Mouse (Mus musculus) left cerebral cortex, postnatal 14 days (tissue): ENCODE results near the gene Ntrk3. TPM values are rescaled to one million over a fixed set of nuclear protein-coding genes. Genes with fewer than 3 reads are reported as not detected.
A peak's percentile ranks its signal among the peaks of the same experiment; 100 is the strongest.

ENCODE experiments used
- DNase-seq, 2 experiments: peaks; one replicate each; pipeline ENCODE4 v3.0.0; 2021 to 2022; ENCODE audit warnings: low spot score in 2 of 2, mixed read lengths in 1 of 2
- intact Hi-C: fragments of 180-260 bp; cut with DNase I; formaldehyde crosslinking; loops from one replicate; pipeline ENCODE4 v1.15.1; 2025
- total RNA-seq, 2 experiments: library from RNA; stranded (reverse); gene quantifications; 2 replicates each; pipeline ENCODE4 v1.2.3; 2021

Gene Ntrk3
- total RNA-seq, 2 experiments from 2014 or later, result 137 TPM

DNA sequence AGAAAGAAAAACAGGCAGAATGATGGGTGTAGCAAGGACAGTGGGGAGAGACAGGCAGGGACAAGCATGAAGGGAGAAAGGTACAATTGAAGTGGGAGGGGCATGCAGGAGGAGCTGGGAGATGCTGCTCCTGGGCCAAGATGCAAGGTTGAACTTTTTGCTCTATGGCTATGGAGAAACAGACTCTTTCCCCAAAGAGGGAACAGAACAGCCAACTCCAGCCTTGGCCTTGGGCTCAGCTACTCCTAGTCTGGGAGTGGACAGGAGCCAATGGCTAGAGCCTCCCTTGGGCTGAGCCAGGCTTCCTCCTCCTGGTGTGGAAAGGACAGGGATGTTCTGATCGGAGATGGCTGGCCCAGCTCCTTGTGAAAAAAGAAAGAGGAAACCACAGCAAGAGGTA, 145.6 kb downstream of the Ntrk3 start:
- no peak for DNase-seq
- intact Hi-C loops, result no loop called here

DNA sequence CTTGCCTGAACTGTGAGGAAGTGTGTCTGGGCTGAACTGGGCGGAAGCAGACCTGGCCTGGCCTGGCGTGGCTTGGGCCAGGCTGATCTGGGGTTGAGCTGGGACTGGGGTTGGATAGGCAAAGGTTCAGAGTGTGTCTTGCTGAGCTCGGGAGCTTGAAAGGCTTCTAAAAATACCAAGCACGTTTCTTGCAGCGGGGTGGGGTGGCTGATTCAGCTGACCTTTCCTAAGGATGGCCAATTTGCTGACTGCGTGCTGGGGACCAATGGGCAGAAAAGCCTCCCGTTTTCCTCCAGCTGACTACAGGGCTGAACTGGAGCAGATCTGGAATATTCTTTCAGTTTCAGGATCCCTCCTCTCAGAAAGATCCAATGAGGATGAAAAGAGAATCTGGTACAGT, 148.0 kb downstream of the Ntrk3 start:
- DNase-seq, result no peak
- intact Hi-C loops, result no loop called here

DNA sequence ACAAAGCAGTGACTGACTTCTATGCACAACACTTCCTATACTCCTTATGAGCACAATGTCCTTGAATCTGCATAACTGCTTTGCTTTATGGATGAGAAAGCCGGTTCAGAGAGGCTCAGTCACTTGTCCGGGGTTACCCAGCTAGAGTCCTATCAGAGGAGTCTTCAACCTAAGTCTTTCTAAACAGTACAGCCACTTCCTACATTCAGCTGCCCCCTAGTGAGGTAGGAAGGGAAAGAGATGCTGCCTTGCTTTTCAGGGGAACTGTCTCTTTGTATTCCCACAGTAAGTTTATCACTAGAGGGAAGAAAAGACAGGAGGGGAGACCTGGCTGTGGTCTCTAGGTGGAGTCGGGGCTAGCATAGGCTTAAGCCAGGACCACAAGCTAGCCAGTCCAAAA, 151.0 kb downstream of the Ntrk3 start:
- peak in 1 of 2 experiments; percentile 51 for DNase-seq
- intact Hi-C loops, result no loop called here

DNA sequence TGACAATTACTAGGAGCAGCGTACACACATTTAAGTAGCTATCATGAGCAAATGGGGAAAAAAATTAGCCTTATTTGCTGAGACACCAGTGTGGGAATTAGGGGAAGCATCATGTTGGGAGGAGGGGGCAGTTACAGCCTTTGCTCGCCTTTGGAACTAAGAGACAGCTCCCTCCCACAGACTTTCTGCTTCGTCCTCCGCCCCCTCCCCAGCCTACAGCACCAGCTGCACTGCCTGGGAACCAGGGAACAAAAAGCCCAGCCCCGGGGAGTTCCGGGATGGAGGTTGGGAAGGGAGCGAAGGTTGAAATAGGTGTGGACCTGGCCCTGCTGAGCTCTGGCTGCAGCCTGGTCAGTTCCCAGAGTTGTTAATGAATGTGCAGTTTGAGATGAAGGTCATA, 151.9 kb downstream of the Ntrk3 start:
- peak in 1 of 2 experiments; percentile 45 for DNase-seq
- intact Hi-C loops, result no loop called here

DNA sequence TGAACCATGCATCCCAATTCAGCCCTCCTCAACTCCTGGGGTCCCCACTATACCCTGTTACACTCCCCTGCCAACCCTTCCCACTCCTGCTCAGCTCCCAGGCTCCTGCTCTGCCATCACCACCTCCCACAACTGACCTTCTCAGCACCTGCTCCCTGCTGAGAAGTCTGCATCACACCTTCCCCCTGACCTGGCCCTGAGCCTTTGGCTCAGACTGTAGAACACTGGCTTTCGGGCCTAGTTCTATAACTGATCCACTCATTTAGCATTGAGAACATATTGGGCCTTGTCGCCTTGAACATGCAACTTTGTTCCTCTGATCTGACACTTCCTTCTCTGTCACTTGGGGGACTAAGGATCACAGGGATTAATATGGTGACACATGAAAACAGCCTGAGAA, 152.9 kb downstream of the Ntrk3 start:
- no peak for DNase-seq
- intact Hi-C loops, result no loop called here

DNA sequence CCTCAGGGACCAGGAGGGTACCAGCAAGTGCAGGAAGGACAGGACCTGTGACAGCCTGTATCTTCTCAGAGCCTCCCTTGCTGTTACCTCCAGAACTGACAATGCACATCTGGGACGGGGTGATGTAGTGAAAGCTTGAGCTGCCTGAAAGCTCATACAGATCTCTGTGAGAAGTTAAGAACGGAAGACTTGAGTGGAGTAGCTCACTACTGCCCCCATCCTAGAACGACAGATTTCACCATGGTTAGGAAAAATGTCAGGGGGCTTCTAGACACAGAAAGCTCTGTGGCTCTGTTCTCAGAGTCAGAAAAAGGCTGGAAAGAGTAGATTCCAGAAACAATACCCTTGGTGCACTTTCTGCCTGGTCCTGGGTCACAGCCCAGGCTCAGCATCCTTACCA, 153.3 kb downstream of the Ntrk3 start:
- DNase-seq, result peak in 1 of 2 experiments; percentile 32
- intact Hi-C loops, result no loop called here

DNA sequence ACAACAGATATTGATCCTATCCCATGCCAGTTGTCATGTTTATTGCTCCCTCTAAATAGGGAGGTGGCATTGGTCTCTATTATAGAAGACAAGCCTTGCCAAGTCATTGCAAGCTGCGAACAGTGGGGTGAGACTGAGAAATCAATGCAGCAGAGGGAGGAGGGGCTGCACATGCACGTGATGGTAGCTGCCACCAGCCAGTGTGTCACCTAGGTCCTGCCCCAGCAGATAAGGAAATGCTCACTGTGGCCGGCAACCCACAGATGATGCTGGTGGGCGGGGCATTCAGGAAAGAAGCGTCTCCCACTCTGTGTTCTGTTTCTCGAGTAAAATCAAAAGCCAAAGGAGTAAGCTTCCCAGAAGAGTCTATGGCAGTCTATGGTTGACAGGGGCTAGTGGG, 154.1 kb downstream of the Ntrk3 start:
- intact Hi-C loops, result no loop called here
- no peak for DNase-seq

DNA sequence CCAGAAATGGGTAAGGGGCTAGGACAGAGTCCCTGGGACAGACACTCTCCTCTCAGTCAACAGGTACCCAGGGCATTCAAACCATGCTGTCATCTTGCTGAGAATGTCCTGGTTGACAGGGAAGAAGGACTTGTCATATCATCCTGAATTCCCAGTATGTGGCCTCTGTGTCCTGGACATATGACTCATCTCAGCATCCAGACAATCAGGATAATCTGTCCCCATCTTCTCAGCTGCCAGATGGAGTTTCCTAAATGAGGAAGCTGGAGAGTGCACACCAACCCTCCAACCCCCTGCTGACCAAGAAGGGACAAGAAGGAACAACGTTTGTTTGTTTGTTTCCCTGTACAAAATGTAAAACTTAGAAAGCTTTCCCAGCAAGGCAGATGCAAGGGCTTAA, 156.5 kb downstream of the Ntrk3 start:
- intact Hi-C loops, result no loop called here
- DNase-seq, result no peak

DNA sequence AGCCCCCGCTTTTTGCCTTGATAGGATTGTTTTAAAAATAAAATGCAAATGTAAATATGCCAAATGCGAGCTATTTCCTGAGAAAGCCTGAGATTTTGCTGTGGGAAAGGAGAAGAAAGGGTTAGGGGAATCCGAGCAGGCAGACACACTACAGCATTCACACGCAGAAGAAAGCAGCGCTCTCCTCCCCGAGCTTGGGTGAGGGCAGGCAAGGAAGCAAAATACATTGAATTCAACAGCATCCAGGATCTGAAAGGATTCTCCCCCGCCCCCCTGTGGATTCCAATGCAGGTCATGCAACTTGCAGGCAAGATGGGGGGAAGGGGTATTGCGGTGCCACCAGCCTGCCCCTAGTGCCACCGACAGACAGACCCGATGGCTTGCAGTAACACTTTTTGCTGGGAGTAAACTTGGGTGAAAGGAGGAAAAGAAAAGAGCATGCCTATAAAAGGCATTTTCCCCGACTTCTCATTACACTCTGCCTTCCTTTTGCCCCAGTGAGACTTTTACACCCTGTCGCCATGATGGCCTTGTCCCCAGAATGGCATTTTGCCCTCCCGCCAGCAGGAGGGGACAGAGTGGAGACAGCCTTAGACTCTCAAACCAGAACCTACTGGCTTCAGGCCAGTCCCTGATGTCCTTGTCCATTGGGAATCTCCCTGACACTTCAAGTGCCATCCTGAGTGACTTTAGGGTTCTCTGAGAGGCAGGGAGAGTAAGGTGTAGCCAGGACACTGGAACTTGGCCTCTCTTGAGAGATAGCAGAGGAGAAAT, 158.2 kb downstream of the Ntrk3 start:
- intact Hi-C loops, result loop anchor here (5.0 to 10.0 kb wide), 4 partner anchors 188 to 1447 kb away; partner anchors contain the start of gene Aen
- DNase-seq, result peak; percentile 49 to 60

DNA sequence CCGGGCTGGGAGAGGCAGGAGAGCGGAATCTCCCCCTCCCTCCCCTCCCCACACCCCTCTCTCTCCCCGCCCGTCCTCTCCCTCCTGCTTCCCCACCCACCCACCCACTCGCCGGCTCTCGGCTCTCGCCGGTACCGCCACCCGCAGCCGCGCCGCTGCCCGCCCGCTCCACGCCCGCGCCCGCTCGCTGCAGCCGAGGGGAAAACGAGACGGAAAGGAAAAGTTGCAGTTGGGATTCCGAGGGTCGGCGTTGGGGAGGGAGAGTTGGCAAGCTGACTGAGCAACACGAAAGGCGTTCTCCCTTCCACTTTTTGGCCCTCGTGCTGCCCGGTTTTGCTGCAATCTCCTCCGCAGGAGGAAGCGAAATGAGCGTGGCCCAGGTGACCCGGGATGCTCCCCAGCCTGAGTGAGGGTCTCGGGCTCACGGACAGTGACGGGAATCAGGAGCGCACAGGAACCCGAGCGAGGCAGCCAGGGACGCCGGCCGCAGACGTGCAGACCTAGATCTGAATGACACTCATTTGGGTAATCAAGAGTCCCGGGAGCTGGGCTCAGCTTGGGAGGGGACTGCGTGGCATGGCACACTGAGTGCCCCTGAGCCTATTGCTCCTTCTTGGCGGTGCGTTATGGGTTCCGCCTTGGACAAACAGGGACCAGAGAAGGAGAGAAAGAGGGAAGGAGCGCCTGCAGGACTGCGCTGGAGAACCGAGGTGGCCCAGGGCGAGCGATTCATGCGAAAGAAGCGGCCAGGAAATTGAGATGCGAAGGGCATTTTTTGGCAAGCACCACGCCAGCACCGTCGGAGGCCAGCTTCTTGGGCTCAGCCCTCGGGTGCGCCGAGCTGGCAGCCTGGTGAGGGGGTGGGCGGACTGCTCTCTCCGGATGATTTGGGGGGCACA, 159.1 kb downstream of the Ntrk3 start:
- peak in 1 of 2 experiments; percentile 61 for DNase-seq
- intact Hi-C loops, result loop anchor here (5.0 to 10.0 kb wide), 4 partner anchors 189 to 1446 kb away; partner anchors contain the start of gene Aen

DNA sequence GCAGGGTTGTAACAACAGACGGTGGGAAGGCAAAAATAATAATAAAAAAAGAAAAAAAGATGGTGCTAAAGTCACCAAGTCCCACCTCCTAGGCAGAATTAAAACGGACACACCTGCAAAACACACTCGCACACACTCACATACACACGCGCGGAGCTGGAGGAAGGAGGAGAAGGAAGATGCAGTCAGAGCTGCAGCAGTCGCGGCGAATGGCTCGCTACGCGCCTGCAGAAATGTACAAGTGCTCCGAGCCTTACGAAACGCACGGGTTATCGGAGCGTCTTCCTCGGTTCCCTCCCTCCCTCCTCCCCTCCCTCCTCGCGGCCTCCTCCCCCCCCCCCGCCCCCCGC, 159.7 kb downstream of the Ntrk3 start:
- peak in 1 of 2 experiments; percentile 70 for DNase-seq
- intact Hi-C loops, result loop anchor here (5.0 to 10.0 kb wide), 4 partner anchors 189 to 1446 kb away; partner anchors contain the start of gene Aen

DNA sequence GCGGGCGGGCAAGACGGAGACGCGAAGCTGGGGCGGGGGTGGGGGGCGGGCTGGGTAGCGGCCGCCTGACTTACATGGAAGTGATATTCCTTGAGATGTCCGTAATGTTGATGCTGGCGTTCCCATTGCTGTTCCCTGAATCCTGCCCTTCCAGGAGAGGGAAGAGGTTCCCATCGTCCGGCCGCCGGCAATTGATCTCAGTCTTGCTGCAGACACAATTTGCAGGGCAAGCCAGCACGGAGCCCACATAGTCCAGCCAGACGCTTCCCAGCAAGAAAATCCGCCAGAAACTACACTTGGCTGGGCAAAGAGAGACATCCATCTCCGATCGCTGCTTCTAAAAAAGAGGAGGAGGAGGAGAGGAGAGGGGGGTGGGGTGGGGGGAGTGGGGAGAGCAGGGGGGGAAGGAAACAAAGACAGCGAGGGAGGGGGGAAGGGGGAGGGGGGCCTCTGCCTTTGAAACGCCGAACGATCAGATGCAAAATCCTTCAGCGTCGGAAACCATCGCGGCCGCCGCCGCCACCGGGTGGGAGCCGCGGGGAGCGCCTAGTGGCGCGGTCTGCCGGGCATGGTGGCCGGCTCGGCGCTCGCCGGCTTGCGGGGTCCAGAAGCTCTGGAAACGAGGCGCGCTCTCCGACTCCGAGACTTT, 160.2 kb downstream of the Ntrk3 start:
- intact Hi-C loops, result loop anchor here (5.0 to 10.0 kb wide), 4 partner anchors 190 to 1445 kb away; partner anchors contain the start of gene Aen
- DNase-seq, result peak in 1 of 2 experiments; percentile 54

DNA sequence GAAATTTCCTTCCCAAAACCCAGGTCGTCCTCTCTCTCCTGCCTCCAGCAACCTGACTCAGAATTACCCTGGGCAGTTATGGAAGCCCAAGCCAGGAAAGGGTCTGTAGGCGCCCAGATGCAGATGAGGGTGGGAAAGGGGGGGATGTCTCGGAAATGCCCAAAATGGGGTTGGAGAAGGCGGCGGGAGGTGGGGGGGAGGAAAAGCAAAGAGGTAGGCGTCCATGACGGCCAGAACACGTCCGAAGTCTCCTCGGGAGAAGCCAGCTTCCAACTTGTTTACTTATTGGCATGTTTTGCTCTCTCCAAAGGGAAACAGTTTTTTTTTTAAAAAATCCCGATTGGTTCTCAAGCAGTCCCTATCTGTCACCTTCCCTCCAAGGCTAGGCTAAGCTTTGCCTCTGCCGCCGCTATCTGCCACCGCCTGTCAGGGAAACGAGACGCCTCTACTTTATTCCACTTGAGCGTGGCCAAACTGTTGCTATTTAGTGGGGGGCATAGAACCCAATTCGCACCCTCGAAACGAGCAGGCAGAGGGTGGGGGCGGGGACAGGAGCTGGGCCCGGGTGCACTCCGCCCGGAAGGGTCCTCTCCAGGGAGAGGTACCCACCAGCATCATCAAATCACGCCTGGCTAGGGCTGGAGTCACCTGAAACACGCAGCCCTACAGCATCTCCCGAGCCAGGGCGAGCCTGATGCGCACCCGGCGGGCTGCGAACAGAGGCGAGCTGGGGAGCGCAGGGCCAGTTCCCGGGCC, 160.9 kb downstream of the Ntrk3 start:
- intact Hi-C loops, result loop anchor here (5.0 to 10.0 kb wide), 4 partner anchors 190 to 1445 kb away; partner anchors contain the start of gene Aen
- DNase-seq, result no peak

DNA sequence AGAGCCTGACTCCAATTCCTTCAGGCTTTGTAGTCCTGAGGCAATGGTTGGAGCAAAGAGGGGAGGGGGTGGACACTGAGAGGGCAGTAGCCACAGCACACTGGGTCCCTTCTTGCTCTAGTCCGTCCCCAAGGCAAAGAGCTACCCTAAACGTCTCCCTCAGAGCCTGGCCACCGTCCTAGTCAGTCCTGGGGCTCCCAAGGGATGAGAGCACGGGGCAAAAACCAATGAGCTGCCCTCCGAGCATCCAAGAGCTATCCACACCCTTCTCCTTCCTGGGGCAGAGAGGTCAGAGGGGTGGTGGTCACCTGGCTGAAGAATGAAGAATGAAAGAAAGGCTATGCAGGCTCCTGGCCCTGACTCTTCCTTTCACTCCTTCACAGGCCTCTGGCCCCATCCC, 161.6 kb downstream of the Ntrk3 start:
- intact Hi-C loops, result loop anchor here (5.0 to 10.0 kb wide), 4 partner anchors 191 to 1444 kb away; partner anchors contain the start of gene Aen
- no peak for DNase-seq

DNA sequence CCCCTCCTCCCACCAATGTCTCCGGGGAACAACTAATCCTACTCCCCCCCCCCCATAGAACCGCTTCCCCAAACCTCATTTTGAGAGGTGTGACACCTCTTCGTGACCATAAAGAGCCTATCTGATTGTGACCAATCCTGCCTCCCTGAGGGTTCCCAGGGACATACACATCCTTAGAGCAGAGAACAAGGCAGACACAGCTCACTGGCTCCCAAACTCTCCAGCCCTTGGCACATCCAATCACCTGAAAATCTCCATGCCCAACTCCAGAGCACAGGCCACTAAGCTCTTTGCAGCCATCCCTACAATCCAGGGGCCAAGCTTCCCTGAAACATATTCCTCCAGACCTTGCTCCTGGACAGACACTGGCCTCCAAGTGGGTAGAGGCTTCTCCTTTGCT, 162.3 kb downstream of the Ntrk3 start:
- DNase-seq, result no peak
- intact Hi-C loops, result loop anchor here (5.0 to 10.0 kb wide), 4 partner anchors 192 to 1443 kb away; partner anchors contain the start of gene Aen

DNA sequence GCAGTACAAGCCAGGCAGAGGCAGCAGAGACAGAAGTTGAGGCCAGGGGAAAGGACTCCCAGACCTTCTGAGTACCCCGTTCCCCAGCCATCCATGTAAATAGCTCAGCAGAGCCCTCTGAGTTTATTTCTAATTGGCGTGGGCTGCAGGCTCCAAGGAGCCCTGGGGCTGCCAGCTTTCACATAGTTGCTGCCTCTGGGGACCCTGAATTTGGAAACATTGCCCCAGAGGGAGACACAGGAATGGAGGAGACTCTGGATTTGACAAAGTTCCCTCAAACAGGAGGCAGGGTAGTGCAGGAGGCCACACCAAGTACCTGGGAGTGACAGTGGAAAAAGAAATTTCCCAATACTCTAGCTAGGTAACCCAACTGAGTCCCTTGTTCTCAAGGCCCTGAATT, 166.6 kb downstream of the Ntrk3 start:
- no peak for DNase-seq
- intact Hi-C loops, result loop anchor here (10.0 kb wide), 2 partner anchors 266 to 324 kb away; partner anchors contain the start of gene Aen

DNA sequence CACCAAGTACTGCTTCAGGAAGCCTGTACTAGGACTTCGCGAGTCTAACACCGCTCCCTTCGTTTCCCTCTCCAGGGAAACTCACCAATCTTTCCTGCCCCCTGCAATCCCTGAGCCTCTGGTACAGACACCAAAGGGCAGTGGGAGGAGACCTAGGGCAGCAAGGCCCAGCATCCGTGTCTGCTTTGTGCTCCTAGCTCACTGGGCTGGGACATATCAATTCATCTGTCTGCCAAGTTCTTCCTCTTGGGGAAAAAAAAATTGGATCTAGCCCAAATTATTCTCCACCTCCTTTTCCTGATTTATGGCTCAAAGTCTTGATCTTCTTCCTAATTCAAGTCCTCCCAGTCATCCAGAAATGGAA, 168.6 kb downstream of the Ntrk3 start:
- DNase-seq, result no peak
- intact Hi-C loops, result no loop called here

DNA sequence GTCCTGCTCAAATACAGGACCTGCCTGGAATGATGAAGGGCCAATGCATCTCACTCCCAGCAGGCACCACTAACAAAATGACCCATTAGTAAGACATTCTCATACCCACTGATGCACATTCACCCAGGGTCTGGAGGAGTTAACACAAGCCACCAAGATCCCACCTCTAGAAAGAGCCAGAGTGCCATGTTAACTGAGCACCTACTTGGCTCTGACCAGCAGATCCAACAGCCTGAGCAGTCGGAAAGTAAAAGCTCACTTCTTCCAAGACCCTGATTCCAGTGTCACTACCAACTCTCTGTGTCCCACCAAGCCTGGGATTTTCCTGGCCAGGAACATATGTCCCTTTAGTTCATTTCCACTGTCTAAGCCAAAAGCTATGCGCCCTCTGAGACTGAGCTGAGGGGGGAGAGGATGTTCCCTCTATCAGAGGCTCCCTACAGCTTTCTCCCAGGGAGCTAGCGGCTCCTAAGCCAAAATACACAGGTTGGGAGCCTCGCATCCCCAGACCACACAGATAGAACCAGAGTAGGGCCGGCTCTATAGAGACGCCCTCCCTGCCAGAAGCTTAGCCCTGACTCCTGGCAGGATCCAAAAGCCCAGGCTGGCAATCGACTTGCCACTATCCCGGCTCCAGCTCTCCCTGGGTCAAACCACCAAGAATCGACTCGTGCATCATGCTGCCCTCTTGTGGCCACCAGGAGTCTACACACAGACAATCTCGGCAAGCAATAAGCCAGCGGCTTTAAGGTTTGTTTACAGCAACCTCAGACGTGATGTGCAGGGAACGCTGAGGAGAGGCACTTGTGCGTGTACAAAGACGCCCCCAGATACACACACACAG, 169.2 kb downstream of the Ntrk3 start:
- DNase-seq, result peak; percentile 59 to 78
- intact Hi-C loops, result no loop called here
